Mouse (Mus musculus): ENCODE measurements around the gene Olfr935.

The Olfr935 gene

GRCm38 (mm10) chr9:38999583-38999982, at the start of gene Olfr935:
TSS of gene Olfr935 (minus strand) at chr9:38999683.
- in situ Hi-C loops (cut with MboI; ENCODE audit: unreplicated experiment in 2 of 2), result no loop called here

- in situ Hi-C loops (cut with MboI; ENCODE audit: unreplicated experiment in 2 of 2), result no loop called here
Observed at GRCm38 (mm10) chr9:39023277-39023676, 23.8 kb upstream of the Olfr935 start, which contains the start of gene Olfr146. TSS of gene Olfr146 (minus strand) at chr9:39023377.

GRCm38 (mm10) chr9:38988215-38988614, 11.3 kb downstream of the Olfr935 start, which contains the start of gene Olfr934:
TSS of gene Olfr934 (minus strand) at chr9:38988315.
- in situ Hi-C loops (cut with MboI; ENCODE audit: unreplicated experiment in 2 of 2), result no loop called here

- in situ Hi-C loops (cut with MboI; ENCODE audit: unreplicated experiment in 2 of 2), result no loop called here
Observed at GRCm38 (mm10) chr9:38972013-38972412, 27.5 kb downstream of the Olfr935 start, which contains the start of gene Olfr933. TSS of gene Olfr933 (plus strand) at chr9:38972313.

GRCm38 (mm10) chr9:38954124-38954416, 45.4 kb downstream of the Olfr935 start:
- in situ Hi-C loops (cut with MboI; ENCODE audit: unreplicated experiment in 2 of 2), result no loop called here

GRCm38 (mm10) chr9:38953401-38954123, 45.9 kb downstream of the Olfr935 start:
- in situ Hi-C loops (cut with MboI; ENCODE audit: unreplicated experiment in 2 of 2), result no loop called here
